Mouse (Mus musculus): ENCODE measurements at regions not wholly inside any gene's neighbourhood (a gene's known extent, or its start where the extent isn't known, plus 50 kb on each side); places are given as distances from the start of the nearest gene placed in this dataset.
A peak's percentile ranks its signal among the peaks of the same experiment; 100 is the strongest.

DNA sequence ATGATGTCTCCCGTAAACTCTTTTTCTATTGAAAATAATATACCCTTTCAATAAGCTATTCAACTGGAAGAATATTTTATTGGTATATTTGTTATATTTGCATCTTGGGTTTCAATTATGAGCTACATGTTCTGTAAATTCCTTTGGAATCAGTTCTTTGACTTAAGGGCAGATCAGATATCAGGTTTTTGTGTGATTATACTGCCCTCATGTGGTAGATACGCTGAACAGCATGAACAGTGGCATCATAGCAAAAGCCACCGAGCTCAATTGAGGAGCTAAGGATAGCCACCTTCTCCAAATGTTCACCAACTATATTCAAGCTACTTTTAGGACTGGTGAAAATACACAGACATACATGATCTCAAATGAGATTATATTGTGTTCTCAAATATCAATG, 52.7 kb upstream of the Pdc start:
- H3K4me1 ChIP-seq (ENCODE audit: insufficient read depth, low read depth, low read length), result no peaks in the 10 kb centered on the region
- H3K36me3 ChIP-seq (replicated peaks), result no peaks in the 10 kb centered on the region
- peak; percentile 45; the same call in 1 of the 2 replicates for ATAC-seq (ENCODE audit: extremely low read depth, insufficient number of reproducible peaks, low FRiP score, poor library complexity, severe bottlenecking)
- H3K27me3 ChIP-seq (ENCODE audit: insufficient read depth, low read length), result no peaks in the 10 kb centered on the region
- H3K9me3 ChIP-seq (replicated peaks), result 0 out of 2 replicates have a peak, but pooled peaks cover 4% of the 10 kb centered on the region
- no peak for DNase-seq (ENCODE audit: low spot score)
- H3K4me3 ChIP-seq (ENCODE audit: low read depth, low read length), result no peak overlapping the region
- TF ChIP-seq GATA2 (IDR thresholded peaks at IDR 0.05; ENCODE audit: borderline replicate concordance, low read depth, low read length) (no peak), CTCF (IDR thresholded peaks at IDR 0.05; ENCODE audit: low read depth, low read length) (peak; percentile 35; the same call in 1 of the 2 replicates)

DNA sequence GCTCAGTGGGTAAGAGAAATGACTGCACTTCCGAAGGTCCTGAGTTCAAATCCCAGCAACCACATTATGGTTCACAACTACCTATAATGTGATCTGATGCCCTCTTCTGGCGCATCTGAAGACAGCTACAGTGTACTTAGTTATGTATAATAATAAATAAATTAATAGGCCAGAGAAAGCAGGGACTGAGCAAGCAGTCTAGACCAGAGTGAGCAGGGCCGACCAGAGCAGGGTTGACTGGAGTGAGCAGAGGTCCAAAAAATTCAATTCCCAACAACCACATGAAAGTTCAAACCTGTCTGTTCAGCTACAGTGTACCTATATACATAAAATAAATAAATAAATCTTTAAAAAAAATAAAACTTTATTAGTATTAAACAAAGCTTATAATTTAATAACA, 52.2 kb upstream of the Pdc start:
- DNase-seq (ENCODE audit: low spot score) (no peak), ATAC-seq (ENCODE audit: extremely low read depth, insufficient number of reproducible peaks, low FRiP score, poor library complexity, severe bottlenecking) (no peak)
- Histone ChIP-seq H3K27me3 (ENCODE audit: insufficient read depth, low read length) (no peaks in the 10 kb centered on the region), H3K4me3 (ENCODE audit: low read depth, low read length) (no peak overlapping the region), H3K36me3 (replicated peaks) (no peaks in the 10 kb centered on the region), H3K9me3 (replicated peaks) (0 out of 2 replicates have a peak, but pooled peaks cover 4% of the 10 kb centered on the region), H3K4me1 (ENCODE audit: insufficient read depth, low read depth, low read length) (no peaks in the 10 kb centered on the region)
- no peak for TF ChIP-seq TAL1 (conservative IDR thresholded peaks at IDR 0.05; ENCODE audit: low read depth, low read length)
- TF ChIP-seq GATA1 (IDR thresholded peaks at IDR 0.05; ENCODE audit: borderline replicate concordance, low read length), result no peak
- TF ChIP-seq CTCF (IDR thresholded peaks at IDR 0.05; ENCODE audit: low read depth, low read length), result no peak
- TF ChIP-seq GATA2 (IDR thresholded peaks at IDR 0.05; ENCODE audit: borderline replicate concordance, low read depth, low read length), result no peak
- no peak for TF ChIP-seq POLR2AphosphoS5 (IDR thresholded peaks at IDR 0.05; ENCODE audit: insufficient replicate concordance, low read depth, low read length)
